Mouse (Mus musculus): Measurements from ENCODE around the gene Rnd1.

DNA sequence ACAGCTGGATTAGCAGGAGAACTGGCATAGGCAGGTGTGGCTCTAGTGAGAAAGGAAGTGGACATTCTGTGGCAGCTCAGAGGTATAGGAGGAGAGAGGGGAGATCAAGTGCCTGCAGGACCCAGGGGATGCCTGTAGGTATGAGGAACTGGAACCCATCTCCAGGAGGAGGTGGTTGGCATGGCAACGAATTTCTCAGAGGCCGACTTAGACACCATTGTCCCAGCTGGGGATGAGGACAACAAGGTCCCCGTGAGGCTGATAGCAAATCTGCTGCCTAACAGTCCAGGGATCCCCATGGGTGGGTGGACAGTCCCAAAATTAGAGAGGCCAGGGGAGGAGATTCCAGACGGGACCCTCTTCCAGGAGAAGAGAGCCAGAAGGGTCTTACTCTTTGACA lies 44.3 kb downstream of the Rnd1 start:
- no peak for TF ChIP-seq EP300 (IDR thresholded peaks at IDR 0.05; ENCODE audit: low read depth)
- TF ChIP-seq CTCF (IDR thresholded peaks at IDR 0.05; ENCODE audit: low read depth), result no peak

Data from heart, postnatal 0 days (tissue).